Mouse (Mus musculus) left cerebral cortex, postnatal 10 days (tissue): Measurements from ENCODE around the gene Tmbim1. TPM values are rescaled to one million over a fixed set of nuclear protein-coding genes. Genes with fewer than 3 reads are reported as not detected.
A peak's percentile ranks its signal among the peaks of the same experiment; 100 is the strongest.

Experiments used
- DNase-seq, 2 experiments: peaks; one replicate each; pipeline ENCODE4 v3.0.0; 2021 to 2022; ENCODE audit warnings: low spot score in 2 of 2, mixed read lengths in 1 of 2; ENCODE audit errors: extremely low spot score in 1 of 2
- intact Hi-C: fragments of 180-260 bp; cut with DNase I; formaldehyde crosslinking; loops from one replicate; pipeline ENCODE4 v1.15.1; 2025
- total RNA-seq, 2 experiments: library from RNA; stranded (reverse); gene quantifications; 2 replicates each; pipeline ENCODE4 v1.2.3; 2021

Gene Tmbim1
- total RNA-seq, 2 experiments from 2014 or later = 10.4 to 11.2 TPM

- peak; percentile 100 for DNase-seq
- intact Hi-C loops = no loop called here
Measured at GRCm38 (mm10) chr1:74284543-74285160, 20.8 kb downstream of the Tmbim1 start, which contains the start of the genes Aamp and Pnkd. Gene Aamp, minus strand, starts transcription at chr1:74284738. Gene Pnkd, plus strand, starts transcription at chr1:74284930.

- intact Hi-C loops = no loop called here
- peak; percentile 42 to 86 for DNase-seq
Measured at GRCm38 (mm10) chr1:74283686-74284463, 21.5 kb downstream of the Tmbim1 start.

GRCm38 (mm10) chr1:74282896-74283625 lies 22.4 kb downstream of the Tmbim1 start:
- DNase-seq = no peak
- intact Hi-C loops = no loop called here

GRCm38 (mm10) chr1:74281886-74282285 lies 23.5 kb downstream of the Tmbim1 start:
- no peak for DNase-seq
- intact Hi-C loops = no loop called here

- intact Hi-C loops = no loop called here
- no peak for DNase-seq
Measured at GRCm38 (mm10) chr1:74281372-74281771, 24.1 kb downstream of the Tmbim1 start.

GRCm38 (mm10) chr1:74280591-74281325 lies 24.7 kb downstream of the Tmbim1 start:
- no peak for DNase-seq
- intact Hi-C loops = no loop called here

- intact Hi-C loops = loop anchor here (5.0 kb wide), 1 partner anchor 72 kb away; no protein-coding TSS in a partner anchor
- peak in 1 of 2 experiments; percentile 42 for DNase-seq
Measured at GRCm38 (mm10) chr1:74278988-74279387, 26.4 kb downstream of the Tmbim1 start.

GRCm38 (mm10) chr1:74278538-74278937 lies 26.9 kb downstream of the Tmbim1 start, which contains the start of gene Gpbar1:
Gene Gpbar1, plus strand, starts transcription at chr1:74278550.
- DNase-seq = no peak
- intact Hi-C loops = loop anchor here (5.0 kb wide), 1 partner anchor 71 kb away; no protein-coding TSS in a partner anchor

GRCm38 (mm10) chr1:74277883-74278537 lies 27.4 kb downstream of the Tmbim1 start:
- no peak for DNase-seq
- intact Hi-C loops = loop anchor here (5.0 kb wide), 1 partner anchor 71 kb away; no protein-coding TSS in a partner anchor

- intact Hi-C loops = loop anchor here (5.0 kb wide), 1 partner anchor 70 kb away; no protein-coding TSS in a partner anchor
- DNase-seq = no peak
Measured at GRCm38 (mm10) chr1:74277041-74277440, 28.4 kb downstream of the Tmbim1 start.

GRCm38 (mm10) chr1:74275015-74275414 lies 30.4 kb downstream of the Tmbim1 start:
- intact Hi-C loops = loop anchor here (5.0 kb wide), 1 partner anchor 68 kb away; no protein-coding TSS in a partner anchor
- DNase-seq = peak in 1 of 2 experiments; percentile 42

- intact Hi-C loops = no loop called here
- DNase-seq = peak in 1 of 2 experiments; percentile 50
Measured at GRCm38 (mm10) chr1:74271659-74272058, 33.8 kb downstream of the Tmbim1 start.

- DNase-seq = no peak
- intact Hi-C loops = no loop called here
Measured at GRCm38 (mm10) chr1:74268750-74269149, 36.7 kb downstream of the Tmbim1 start.

GRCm38 (mm10) chr1:74262510-74262909 lies 42.9 kb downstream of the Tmbim1 start:
- intact Hi-C loops = no loop called here
- DNase-seq = no peak

GRCm38 (mm10) chr1:74256782-74257181 lies 48.6 kb downstream of the Tmbim1 start:
- intact Hi-C loops = no loop called here
- no peak for DNase-seq

- intact Hi-C loops = no loop called here
Measured at GRCm38 (mm10) chr1:74255704-74256345, 49.6 kb downstream of the Tmbim1 start.

GRCm38 (mm10) chr1:74250096-74250495 lies 55.3 kb downstream of the Tmbim1 start:
- DNase-seq = no peak
- intact Hi-C loops = no loop called here

More at GRCm38 (mm10) chr1:74255704-74256345, 49.6 kb downstream of the Tmbim1 start:
- no peak for DNase-seq
